10 mouse cellular contexts compared by ENCODE assay signal in genomic region chr5:113119861-113120465, GRCm38 (mm10). TPM values are rescaled to one million over a fixed set of nuclear protein-coding genes. Genes with fewer than 3 reads are reported as not detected.
DNase-seq lines count a peak whose midpoint lies in the region; ATAC-seq lines count a peak whose summit lies in the region.
"Had no signal": no experiment of that assay in that cellular context is flagged by ENCODE, and none has a peak within 500 bp of the region (broad histone marks: within the 10 kb centered on the region; RNA-seq: fewer than 3 reads in every experiment).

No protein-coding gene starts in this region.

- H3K27ac ChIP-seq in lung, embryonic 15.5 days, result peak overlapping the region; percentile 8; the same call in 1 of the 2 replicates
- H3K27ac ChIP-seq in forebrain, embryonic 13.5 days, result peak overlapping the region; percentile 64

- H3K36me3 ChIP-seq in lung, embryonic 15.5 days, result no peaks in the 10 kb centered on the region
- H3K36me3 ChIP-seq in forebrain, embryonic 13.5 days (ENCODE audit: poor library complexity, severe bottlenecking), result no peaks in the 10 kb centered on the region

- H3K4me3 ChIP-seq in lung, embryonic 15.5 days, result no peak overlapping the region
- H3K4me3 ChIP-seq in forebrain, embryonic 13.5 days, result no peak overlapping the region

- intact Hi-C loops in left cerebral cortex, postnatal 36 days (cut with DNase I), result no loop called here

- ATAC-seq in lung, embryonic 15.5 days (ENCODE audit: borderline replicate concordance, extremely low read depth, low FRiP score, low TSS enrichment), result no peak
- ATAC-seq in forebrain, embryonic 13.5 days, result no peak

- no peak for DNase-seq in lung, postnatal 4 days
- DNase-seq in left cerebral cortex, postnatal 36 days (ENCODE audit: low spot score in 2 of 2), result peak; percentile 80 to 81
- DNase-seq in right cerebral cortex, postnatal 10 days (ENCODE audit: low spot score in 2 of 2), result peak; percentile 75 to 84
- no peak for DNase-seq in adipocyte (ENCODE audit: low spot score)
- no peak for DNase-seq in spleen, adult 12 weeks (ENCODE audit: low spot score)
- no peak for DNase-seq in MN1 (ENCODE audit: low spot score)

- no peak overlapping the region for H3K4me2 ChIP-seq in lung, embryonic 15.5 days
- H3K4me2 ChIP-seq in forebrain, embryonic 13.5 days, result no peak overlapping the region

- no peaks in the 10 kb centered on the region for H3K27me3 ChIP-seq in lung, embryonic 15.5 days
- no peaks in the 10 kb centered on the region for H3K27me3 ChIP-seq in forebrain, embryonic 13.5 days

- H3K9me3 ChIP-seq in lung, embryonic 15.5 days, result no peaks in the 10 kb centered on the region
- no peaks in the 10 kb centered on the region for H3K9me3 ChIP-seq in forebrain, embryonic 13.5 days (replicated peaks)

- WGBS in lung, embryonic 15.5 days, result 45% methylated on average over 13 of the region's 13 CpGs
- WGBS in forebrain, embryonic 13.5 days, result 37% methylated on average over 13 of the region's 13 CpGs

- no peak overlapping the region for H3K9ac ChIP-seq in lung, embryonic 15.5 days
- H3K9ac ChIP-seq in forebrain, embryonic 13.5 days, result no peak overlapping the region; the same call in 1 of the 2 replicates

- H3K4me1 ChIP-seq in lung, embryonic 15.5 days, result peaks cover 44% of the 10 kb centered on the region
- peaks cover 51% of the 10 kb centered on the region for H3K4me1 ChIP-seq in forebrain, embryonic 13.5 days

RNA-seq across cellular contexts. Expression of gene Crybb3, which starts 38.6 kb away (rescaled TPM):
- polyA plus RNA-seq in lung, embryonic 15.5 days (2015; fragmentation: Nextera tagmentation; extraction: Ambion mirVana), result 0.42 and 0.57 TPM in 2 replicates
- polyA plus RNA-seq in forebrain, embryonic 13.5 days (2015; fragmentation: Nextera tagmentation; extraction: Ambion mirVana), result 0.57 and 0.65 TPM in 2 replicates
- total RNA-seq in left cerebral cortex, postnatal 36 days (2021), result 1 to 10 TPM; 1.1 to 2.4 TPM

RNA-seq across cellular contexts. Expression of gene Crybb2, which starts 50.0 kb away (rescaled TPM):
- not detected in 2 replicates for polyA plus RNA-seq in lung, embryonic 15.5 days (2015; fragmentation: Nextera tagmentation; extraction: Ambion mirVana)
- polyA plus RNA-seq in forebrain, embryonic 13.5 days (2015; fragmentation: Nextera tagmentation; extraction: Ambion mirVana), result not detected in 2 replicates
- total RNA-seq in left cerebral cortex, postnatal 36 days (2021), result not detected
- total RNA-seq: layer of hippocampus, postnatal 36 days had no signal
- polyA plus RNA-seq: embryonic facial prominence, embryonic 14.5 days had no signal

Comparison
In these comparisons a context has a peak if more than half of its experiments do, and no peak if none do; other contexts are left out.
1. DNase-seq: peak in left cerebral cortex, postnatal 36 days (2 of 2) and right cerebral cortex, postnatal 10 days (2 of 2); none in lung, postnatal 4 days (0 of 2), adipocyte (single experiment), spleen, adult 12 weeks (single experiment) and MN1 (single experiment).